Mouse (Mus musculus): ENCODE data around the gene Smo. TPM values are rescaled to one million over a fixed set of nuclear protein-coding genes. Genes with fewer than 3 reads are reported as not detected.

The Smo gene
- polyA plus RNA-seq (2016; fragmentation: Nextera tagmentation; extraction: Ambion mirVana): 45.1 and 48.4 TPM in 2 replicates

DNA sequence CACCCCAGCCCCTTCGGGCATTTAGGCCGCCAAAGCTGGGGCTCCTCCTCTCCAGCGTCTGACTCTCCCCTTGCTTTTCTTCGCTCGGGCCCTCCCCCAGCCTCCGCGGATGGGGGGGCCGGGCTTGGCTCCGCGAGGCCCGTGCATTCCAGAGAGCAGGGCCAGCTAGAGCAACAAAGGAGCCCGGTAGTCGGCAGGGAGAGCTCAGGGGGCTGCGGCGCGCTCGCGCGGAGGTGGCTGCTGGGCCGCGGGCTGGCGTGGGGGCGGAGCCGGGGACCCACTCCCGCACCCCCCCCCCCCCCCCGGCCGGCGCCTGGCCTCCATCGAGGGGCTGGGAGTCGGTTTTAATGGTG is at the start of gene Smo:
Smo (plus strand) TSS at position 168 of the 353 bp plus-strand sequence.
- H3K27me3 ChIP-seq: no peaks in the 10 kb centered on the region
- peak within 1 kb of the TSS; percentile 96 for H3K9ac ChIP-seq
- H3K27ac ChIP-seq: peak within 1 kb of the TSS; percentile 93
- H3K9me3 ChIP-seq: no peaks in the 10 kb centered on the region
- WGBS: under 1% methylated on average over 25 of the region's 30 CpGs
- H3K4me1 ChIP-seq: peaks cover 16% of the 10 kb centered on the region
- ATAC-seq (ENCODE audit: low FRiP score): peak; percentile 98
- H3K4me2 ChIP-seq: peak within 1 kb of the TSS; percentile 65
- H3K36me3 ChIP-seq (replicated peaks): peaks cover 10% of the 10 kb centered on the region; the same call in 1 of the 2 replicates
- peak within 1 kb of the TSS; percentile 94 for H3K4me3 ChIP-seq (replicated peaks)

DNA sequence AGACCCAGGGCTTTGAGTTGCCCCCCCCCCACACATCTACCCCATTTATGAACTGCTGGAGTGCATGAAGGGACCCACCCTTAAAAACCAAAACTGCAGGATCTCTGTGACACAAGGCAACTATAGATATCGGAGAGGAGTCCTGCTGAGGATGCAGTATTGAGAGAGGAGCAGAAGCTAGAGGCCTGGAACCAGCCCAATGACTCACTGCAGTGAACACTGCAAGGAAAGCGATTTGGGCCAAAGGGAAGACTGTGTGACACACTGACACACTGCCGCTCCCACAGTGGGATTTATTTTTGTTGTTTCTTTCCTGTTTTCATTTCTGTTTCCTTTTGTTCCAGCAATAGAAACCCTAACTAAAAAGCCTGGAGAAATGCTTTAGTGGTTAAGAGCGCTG is 49.4 kb upstream of the Smo start:
- WGBS: 80% methylated on average over 4 of the region's 4 CpGs
- H3K27me3 ChIP-seq: peaks cover 2% of the 10 kb centered on the region; the same call in 1 of the 2 replicates
- no peak overlapping the region for H3K27ac ChIP-seq
- ATAC-seq (ENCODE audit: low FRiP score): no peak
- H3K4me2 ChIP-seq: no peak overlapping the region
- no peaks in the 10 kb centered on the region for H3K4me1 ChIP-seq
- H3K9ac ChIP-seq: no peak overlapping the region
- no peaks in the 10 kb centered on the region for H3K9me3 ChIP-seq
- H3K36me3 ChIP-seq (replicated peaks): no peaks in the 10 kb centered on the region
- no peak overlapping the region for H3K4me3 ChIP-seq (replicated peaks)

DNA sequence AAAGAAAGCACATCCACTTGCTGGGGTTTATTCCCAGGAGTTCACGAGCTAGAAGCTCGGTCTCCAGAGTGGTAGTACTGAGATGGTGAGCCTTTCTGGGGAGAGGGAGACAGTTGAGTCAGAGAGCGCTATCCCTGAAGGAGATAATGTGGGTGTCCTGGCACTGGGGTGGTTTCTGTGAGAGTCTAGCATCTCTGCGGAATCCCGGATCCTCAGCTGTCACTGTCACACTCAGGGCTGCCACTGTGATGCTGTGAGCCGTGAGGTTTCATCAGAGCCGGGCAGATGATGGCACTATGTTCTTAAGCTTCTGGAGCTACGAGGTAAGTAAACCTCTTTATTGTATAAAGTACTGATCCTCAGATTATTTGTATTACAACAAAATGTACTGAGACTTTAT is 45.8 kb upstream of the Smo start:
- 78% methylated on average over 8 of the region's 8 CpGs for WGBS
- Histone ChIP-seq H3K4me1 (peaks cover 7% of the 10 kb centered on the region), H3K9ac (no peak overlapping the region), H3K27ac (no peak overlapping the region), H3K4me2 (no peak overlapping the region), H3K36me3 (replicated peaks) (no peaks in the 10 kb centered on the region), H3K27me3 (peaks cover 23% of the 10 kb centered on the region), H3K4me3 (replicated peaks) (no peak overlapping the region), H3K9me3 (no peaks in the 10 kb centered on the region)
- ATAC-seq (ENCODE audit: low FRiP score): no peak

DNA sequence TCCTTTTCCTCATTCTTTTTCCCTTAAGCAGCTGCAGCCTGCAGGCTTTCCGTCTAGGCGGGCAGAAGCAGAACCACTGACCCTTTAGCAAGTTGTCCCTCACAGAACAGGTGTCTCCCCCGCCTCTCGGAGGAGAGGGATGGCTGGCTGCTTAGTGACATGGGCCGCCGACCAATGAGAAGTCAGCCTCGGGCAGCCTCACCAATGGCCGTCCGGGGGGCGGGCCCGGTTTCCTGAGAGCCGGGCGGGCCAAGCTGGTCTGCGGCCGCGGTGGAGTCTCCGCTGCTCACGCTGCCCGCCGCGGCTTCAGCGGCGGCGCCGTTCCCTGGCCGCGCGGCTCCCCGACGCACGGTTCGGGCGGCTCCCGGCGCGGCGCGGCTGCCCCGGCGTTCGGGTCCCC is 41.4 kb upstream of the Smo start, which contains the start of gene Tspan33:
Tspan33 (plus strand) TSS at position 270 of the 400 bp plus-strand sequence.
- Histone ChIP-seq H3K9me3 (no peaks in the 10 kb centered on the region), H3K4me3 (replicated peaks) (peak within 1 kb of the TSS; percentile 65), H3K4me1 (peaks cover 18% of the 10 kb centered on the region), H3K9ac (peak within 1 kb of the TSS; percentile 84), H3K36me3 (replicated peaks) (no peaks in the 10 kb centered on the region), H3K27ac (no peak within 1 kb of the TSS), H3K27me3 (peaks cover 40% of the 10 kb centered on the region), H3K4me2 (peak within 1 kb of the TSS; percentile 94)
- ATAC-seq (ENCODE audit: low FRiP score): peak; percentile 99
- WGBS: under 1% methylated on average over 41 of the region's 41 CpGs

DNA sequence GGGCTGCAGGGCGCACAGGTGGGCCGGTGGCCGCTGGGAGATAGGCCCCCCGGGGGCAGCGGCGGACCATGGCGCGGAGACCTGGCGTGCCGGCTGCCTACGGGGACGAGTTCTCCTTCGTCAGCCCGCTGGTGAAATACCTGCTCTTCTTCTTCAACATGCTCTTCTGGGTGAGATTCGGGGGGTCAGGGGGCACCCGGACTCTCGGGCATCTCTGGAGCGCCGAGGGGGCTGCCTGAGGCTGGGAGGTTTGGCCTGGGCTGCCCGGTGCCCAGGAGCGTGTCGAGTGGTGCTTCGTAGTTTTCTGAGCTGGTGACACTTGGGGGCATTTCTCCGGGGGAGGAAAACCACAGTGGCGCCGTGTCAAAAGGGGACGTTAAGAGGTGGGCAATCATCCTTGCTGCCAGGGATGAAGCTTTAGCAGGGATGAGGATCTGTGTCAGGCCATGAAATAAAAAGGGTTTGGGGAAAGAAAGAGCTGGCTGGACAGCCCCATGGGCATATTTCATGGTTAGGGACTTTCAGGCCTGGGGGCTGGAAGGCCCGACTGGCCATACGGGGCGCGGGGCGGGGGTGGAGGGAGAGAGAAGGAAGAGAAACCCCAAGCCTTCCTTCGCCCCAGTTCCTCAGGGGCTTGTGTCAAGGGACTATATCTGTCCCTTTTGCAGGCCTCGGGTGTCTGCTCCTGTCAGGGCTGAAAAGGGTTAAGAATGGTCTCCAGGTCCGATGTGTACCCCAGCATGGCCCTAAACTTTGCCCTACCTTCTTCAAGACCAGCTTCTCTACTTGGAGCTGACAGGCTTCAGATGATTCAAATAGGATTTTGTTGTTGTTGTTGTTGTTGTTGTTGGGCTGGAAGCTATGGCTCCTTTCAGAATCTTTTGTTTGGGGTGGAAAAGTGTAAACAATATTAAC is 40.7 kb upstream of the Smo start:
- Histone ChIP-seq H3K4me1 (peaks cover 18% of the 10 kb centered on the region), H3K9me3 (no peaks in the 10 kb centered on the region), H3K36me3 (replicated peaks) (no peaks in the 10 kb centered on the region), H3K4me2 (peak overlapping the region; percentile 94), H3K4me3 (replicated peaks) (peak overlapping the region; percentile 65), H3K27me3 (peaks cover 40% of the 10 kb centered on the region), H3K27ac (no peak overlapping the region), H3K9ac (peak overlapping the region; percentile 84)
- peak; percentile 49 for ATAC-seq (ENCODE audit: low FRiP score)
- WGBS: 1% methylated on average over 33 of the region's 35 CpGs

DNA sequence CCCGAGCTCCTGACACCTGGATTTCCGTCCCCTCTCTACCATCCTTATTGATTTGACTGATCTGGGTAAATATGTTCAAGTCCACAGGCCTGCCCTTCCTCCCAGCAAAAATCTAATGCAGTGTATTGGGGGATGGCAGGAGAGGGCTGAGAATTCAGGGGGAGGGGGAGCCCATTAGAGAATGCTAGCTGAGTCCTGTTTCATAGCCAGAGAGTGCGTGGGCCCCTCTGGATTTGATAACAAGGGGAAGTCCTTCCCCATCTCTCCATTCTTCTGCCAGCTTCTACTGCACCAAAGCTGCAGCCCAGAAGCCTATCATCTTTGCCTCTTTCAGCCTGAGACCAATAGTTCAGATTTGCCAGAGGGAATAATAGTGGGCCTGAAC is 40.0 kb upstream of the Smo start:
- H3K9ac ChIP-seq: 0 out of 2 replicates have a peak overlapping the region, but pooled peaks have one; percentile 7
- H3K27me3 ChIP-seq: peaks cover 40% of the 10 kb centered on the region
- ATAC-seq (ENCODE audit: low FRiP score): no peak
- H3K4me2 ChIP-seq: peak overlapping the region; percentile 94
- H3K27ac ChIP-seq: no peak overlapping the region
- H3K36me3 ChIP-seq (replicated peaks): no peaks in the 10 kb centered on the region
- H3K4me3 ChIP-seq (replicated peaks): 0 out of 2 replicates have a peak overlapping the region, but pooled peaks have one; percentile 65
- H3K9me3 ChIP-seq: no peaks in the 10 kb centered on the region
- H3K4me1 ChIP-seq: peaks cover 18% of the 10 kb centered on the region
- WGBS: 38% methylated on average over 3 of the region's 3 CpGs

DNA sequence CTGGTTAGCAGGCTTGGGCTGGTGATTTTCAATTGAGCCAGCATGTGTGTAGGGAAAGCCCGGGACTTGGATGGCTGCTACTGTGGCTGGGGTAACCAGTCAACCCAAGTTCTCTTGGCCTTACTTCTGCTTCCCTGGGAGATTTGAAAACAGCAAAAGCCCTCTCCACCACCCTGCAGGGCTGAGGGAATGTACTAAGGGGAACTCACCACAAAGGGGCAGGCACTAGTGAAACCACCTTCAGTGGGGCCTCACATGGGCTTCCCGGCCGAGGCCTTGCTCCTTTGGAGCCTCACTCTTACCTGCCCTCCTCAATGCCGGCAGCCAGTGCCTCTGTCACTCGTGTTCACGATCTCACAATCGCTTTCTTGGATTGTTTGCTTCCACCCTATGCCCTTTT is 39.3 kb upstream of the Smo start:
- H3K9ac ChIP-seq: no peak overlapping the region
- WGBS: 70% methylated on average over 7 of the region's 7 CpGs
- no peak overlapping the region for H3K4me3 ChIP-seq (replicated peaks)
- no peak overlapping the region for H3K4me2 ChIP-seq
- H3K27ac ChIP-seq: no peak overlapping the region
- no peak for ATAC-seq (ENCODE audit: low FRiP score)
- H3K36me3 ChIP-seq (replicated peaks): no peaks in the 10 kb centered on the region
- no peaks in the 10 kb centered on the region for H3K9me3 ChIP-seq
- peaks cover 18% of the 10 kb centered on the region for H3K4me1 ChIP-seq
- peaks cover 37% of the 10 kb centered on the region for H3K27me3 ChIP-seq

DNA sequence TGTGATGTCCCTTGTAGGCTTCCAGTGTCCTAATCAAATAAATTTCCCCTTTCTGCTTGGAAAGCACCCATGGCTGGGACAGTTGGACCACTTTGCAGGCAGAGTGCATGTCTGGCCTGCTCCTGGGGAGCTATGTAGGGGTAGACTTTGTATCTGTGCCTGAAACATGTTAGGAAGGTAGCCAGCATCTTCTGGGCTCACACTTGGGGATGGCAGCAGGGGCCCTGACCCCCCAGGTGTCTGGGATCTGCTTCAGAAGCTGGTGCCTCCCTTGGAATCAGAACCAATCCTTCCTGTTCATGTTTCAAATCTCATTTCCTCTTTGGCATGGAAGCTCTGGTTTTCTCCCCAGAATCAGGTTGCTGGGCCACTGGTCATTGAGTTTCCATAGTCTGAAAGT is 38.2 kb upstream of the Smo start:
- Histone ChIP-seq H3K4me3 (replicated peaks) (no peak overlapping the region), H3K4me1 (peaks cover 18% of the 10 kb centered on the region), H3K9ac (no peak overlapping the region), H3K27ac (no peak overlapping the region), H3K36me3 (replicated peaks) (no peaks in the 10 kb centered on the region), H3K4me2 (no peak overlapping the region), H3K27me3 (peaks cover 27% of the 10 kb centered on the region), H3K9me3 (no peaks in the 10 kb centered on the region)
- no peak for ATAC-seq (ENCODE audit: low FRiP score)

DNA sequence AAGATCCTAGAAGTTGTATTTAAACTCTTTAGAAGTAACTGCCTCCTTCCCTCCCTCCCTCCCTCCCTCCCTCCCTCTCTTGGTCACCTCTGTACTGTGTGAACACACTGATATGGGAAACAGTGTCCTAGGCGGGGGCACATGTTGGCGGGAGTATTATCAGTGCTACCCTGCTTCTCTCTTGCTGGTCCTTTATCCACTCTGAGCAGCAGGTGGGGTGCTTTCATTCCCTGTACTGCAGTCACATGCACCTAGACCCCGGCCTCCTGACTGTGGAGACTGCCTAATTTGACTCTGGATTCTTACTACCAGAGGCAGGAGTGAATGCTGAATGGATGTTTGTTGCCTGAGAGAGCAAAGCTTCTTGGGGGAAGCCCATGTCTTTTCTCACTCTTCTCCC is 37.8 kb upstream of the Smo start:
- Histone ChIP-seq H3K9me3 (no peaks in the 10 kb centered on the region), H3K27ac (no peak overlapping the region), H3K36me3 (replicated peaks) (no peaks in the 10 kb centered on the region), H3K4me3 (replicated peaks) (no peak overlapping the region), H3K4me1 (peaks cover 18% of the 10 kb centered on the region), H3K9ac (no peak overlapping the region), H3K27me3 (peaks cover 25% of the 10 kb centered on the region), H3K4me2 (no peak overlapping the region)
- ATAC-seq (ENCODE audit: low FRiP score): no peak
- 29% methylated on average over 3 of the region's 3 CpGs for WGBS

DNA sequence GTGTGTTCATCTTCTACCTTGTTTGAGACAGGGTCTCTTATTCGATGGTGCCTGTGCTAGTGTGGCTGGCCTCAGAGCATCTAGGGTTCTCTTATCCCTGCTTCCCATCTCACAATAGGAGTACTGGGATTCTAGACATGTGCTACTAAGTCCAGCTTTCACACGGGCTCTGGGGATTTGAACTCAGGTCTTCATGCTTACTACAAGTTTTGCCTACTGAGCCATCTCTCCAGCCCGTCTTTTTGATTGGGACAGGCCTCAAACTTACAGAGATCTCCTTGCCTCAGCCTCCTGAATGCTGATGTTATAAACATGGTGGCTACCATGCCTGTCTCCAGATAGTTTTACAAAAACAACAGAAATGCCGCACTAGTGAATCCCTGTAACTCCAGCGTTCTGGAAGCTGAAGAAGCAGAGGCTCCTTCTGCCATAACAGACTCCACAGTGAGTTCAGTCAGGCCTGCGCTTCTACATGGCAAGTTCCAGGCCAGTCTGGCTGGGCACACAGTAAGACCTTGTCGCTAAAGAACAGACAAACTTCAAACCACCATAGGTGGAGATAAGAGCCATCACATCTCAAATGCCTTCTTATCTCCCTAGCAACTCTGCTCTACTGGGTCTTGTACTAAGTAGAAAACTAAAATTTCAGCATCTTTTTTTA is 36.1 kb upstream of the Smo start:
- Histone ChIP-seq H3K27me3 (peaks cover 16% of the 10 kb centered on the region), H3K9ac (no peak overlapping the region), H3K36me3 (replicated peaks) (no peaks in the 10 kb centered on the region), H3K4me3 (replicated peaks) (no peak overlapping the region), H3K9me3 (no peaks in the 10 kb centered on the region), H3K4me2 (no peak overlapping the region), H3K27ac (no peak overlapping the region), H3K4me1 (peaks cover 13% of the 10 kb centered on the region)
- 93% methylated on average over 7 of the region's 7 CpGs for WGBS
- ATAC-seq (ENCODE audit: low FRiP score): no peak

DNA sequence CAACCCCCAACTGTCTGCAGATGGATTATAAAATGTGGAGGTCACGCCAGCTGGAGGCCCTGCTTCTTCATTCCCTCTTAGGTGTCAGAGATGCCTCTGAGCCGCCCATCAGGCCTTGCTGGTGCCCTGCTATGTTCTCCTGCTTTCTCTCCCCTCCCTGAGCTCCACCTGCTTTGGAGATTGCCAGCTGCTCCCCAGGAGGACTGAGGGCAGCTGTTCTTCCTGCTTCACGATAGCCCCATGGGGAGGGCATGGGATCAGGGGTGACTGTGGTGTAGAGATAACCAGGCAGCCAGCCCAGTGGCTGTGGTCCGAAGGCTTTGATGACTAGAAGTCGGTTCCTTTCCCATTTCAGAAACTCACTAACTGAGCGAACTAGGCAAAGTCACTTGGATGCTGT is 34.3 kb upstream of the Smo start:
- no peak for ATAC-seq (ENCODE audit: low FRiP score)
- no peak overlapping the region for H3K27ac ChIP-seq
- no peaks in the 10 kb centered on the region for H3K36me3 ChIP-seq (replicated peaks)
- H3K4me3 ChIP-seq (replicated peaks): no peak overlapping the region
- H3K27me3 ChIP-seq: peaks cover 1% of the 10 kb centered on the region; the same call in 1 of the 2 replicates
- H3K9me3 ChIP-seq: no peaks in the 10 kb centered on the region
- no peak overlapping the region for H3K9ac ChIP-seq
- WGBS: 76% methylated on average over 6 of the region's 6 CpGs
- no peak overlapping the region for H3K4me2 ChIP-seq
- no peaks in the 10 kb centered on the region; the same call in 1 of the 2 replicates for H3K4me1 ChIP-seq

DNA sequence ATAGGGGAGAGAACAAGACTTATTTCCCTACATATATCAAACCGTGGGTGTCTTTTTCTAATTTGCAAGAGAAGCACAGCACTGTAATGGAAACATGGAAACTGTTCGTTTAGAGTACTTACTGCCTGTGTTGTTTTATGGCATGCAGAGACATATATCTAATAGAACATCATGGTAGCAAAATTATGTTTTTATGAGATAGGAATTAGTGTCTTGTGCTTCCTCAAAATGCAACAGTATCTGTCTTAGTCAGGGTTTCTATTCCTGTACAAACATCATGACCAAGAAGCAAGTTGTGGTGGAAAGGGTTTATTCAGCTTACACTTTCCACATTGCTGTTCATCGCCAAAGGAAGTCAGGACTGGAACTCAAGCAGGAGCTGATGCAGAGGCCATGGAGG is 33.2 kb upstream of the Smo start:
- no peak for ATAC-seq (ENCODE audit: low FRiP score)
- no peak overlapping the region for H3K9ac ChIP-seq
- no peaks in the 10 kb centered on the region for H3K36me3 ChIP-seq (replicated peaks)
- peaks cover 7% of the 10 kb centered on the region for H3K4me1 ChIP-seq
- no peak overlapping the region for H3K4me2 ChIP-seq
- WGBS: 83% methylated on average over 3 of the region's 3 CpGs
- H3K9me3 ChIP-seq: no peaks in the 10 kb centered on the region
- no peak overlapping the region for H3K4me3 ChIP-seq (replicated peaks)
- no peak overlapping the region for H3K27ac ChIP-seq
- no peaks in the 10 kb centered on the region for H3K27me3 ChIP-seq

Measured in forebrain, embryonic 12.5 days (tissue).